Mouse (Mus musculus): Measurements from ENCODE around the gene Sepsecs.
"Not testable (repeated sequence)": the region's sequence is repeated elsewhere in the genome, so short reads cannot be mapped to it uniquely, and the experiment has no call there.

The Sepsecs gene

DNA sequence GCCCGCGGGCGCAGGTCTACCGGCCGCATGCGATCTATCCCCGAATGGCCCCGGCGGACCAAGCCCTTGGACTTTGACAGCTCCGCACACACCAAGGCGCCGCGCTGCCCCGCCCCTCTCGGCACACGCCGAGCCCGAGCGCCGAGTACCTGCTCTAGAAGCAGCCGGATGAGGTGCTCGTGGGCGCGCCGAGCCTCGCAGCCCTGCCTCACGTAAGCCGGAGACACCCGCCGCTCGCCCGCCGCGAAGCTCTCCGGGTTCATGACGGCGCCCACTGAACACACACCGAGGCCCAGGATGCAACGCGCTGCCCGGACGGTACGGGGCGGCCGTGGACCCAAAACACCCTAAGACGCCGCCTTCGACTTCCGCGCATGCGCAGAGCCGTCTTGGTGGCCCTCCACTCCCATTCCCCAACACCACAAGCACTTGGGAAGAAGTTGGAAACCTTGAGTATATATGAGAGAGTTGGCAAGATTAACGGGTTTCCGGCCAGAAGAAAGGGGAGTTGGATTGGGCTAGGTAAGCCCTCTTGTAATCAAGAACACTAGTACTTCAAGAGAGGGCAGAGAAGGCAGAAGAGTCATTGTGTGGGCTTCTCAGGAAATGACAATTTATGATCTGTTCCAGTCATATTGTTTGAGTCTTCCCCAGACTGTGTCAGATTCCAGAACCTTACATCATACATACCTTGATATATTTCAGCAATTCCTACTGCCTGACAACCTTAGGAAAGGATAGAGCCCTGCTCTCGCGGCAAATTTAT lies at the start of gene Sepsecs:
Gene Sepsecs (minus strand): TSS at position 283 of the 766 bp plus-strand sequence.
- CTCF ChIA-PET, result interaction anchor here (0.5 kb wide), 1 partner anchor 45 kb away, joined by 5 read pairs; no protein-coding TSS in a partner anchor

DNA sequence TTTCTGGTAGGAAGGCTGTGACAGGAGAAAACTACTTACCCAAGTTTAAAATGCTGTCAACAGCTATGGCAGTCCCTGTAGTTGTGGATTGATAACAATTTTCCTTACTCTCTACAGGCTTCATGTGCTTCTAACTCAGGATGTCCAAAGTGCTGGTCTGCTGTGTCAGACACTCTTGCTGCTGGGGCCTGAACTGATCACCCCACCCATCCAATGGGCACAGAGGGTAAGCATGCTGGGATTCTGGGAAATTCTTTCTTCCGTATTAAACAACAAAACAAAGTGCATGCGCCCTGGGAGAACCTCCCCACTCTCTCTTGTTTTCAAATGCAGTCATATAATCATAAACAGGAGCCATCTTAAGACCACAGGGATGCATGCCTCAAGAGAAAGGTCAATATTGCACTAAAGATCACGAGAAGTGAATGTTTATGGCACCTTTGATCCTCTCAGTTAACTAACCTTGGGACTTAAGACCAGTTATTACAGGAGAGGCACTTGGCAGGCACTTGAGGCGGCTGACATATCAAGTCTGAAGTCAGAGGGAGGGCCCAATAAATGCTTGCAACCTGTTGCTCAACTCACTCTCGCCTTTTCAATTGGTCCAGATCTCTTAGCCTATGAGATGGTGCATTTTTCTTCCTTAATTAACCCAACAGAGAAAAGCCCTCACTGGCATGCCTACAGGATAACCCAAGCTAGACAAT lies 47.4 kb upstream of the Sepsecs start:
- CTCF ChIA-PET, result no interaction called here

DNA sequence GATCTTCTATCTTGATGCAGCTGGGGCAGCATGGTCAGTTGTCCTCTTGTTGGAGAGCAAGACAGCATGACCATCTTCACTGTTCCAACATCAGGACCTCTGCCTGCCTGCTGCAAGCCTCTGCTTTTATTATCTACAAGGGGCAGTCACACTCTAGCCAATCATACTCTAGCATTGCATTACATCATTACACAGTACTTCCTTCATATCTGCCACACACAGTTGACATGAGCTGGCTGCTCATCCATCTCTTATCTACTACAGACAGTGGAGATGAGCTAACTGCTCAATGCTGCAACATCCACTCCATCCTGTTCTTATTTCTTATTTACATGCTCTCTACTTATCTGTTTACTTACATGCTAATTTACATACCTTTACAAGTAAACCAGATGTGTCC lies 43.2 kb upstream of the Sepsecs start:
- CTCF ChIA-PET, result no interaction called here

DNA sequence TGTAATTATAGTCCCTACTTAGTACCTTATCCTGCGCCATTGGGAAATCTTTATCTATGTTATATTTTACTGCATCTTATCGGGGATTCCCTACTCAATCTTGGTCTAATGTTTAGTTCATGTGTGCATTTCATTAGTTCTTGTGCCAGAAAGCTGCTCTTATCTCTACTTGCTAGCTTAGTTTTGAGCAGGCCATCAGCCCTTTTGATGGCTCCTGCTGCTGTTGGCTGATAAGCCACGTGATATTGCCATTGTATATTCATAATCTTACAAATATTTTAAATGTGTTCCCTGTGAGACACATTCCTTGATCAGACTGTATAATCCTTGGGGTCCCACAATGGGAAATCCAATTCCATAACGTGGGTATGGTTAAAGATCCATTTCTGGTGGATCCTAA lies 35.1 kb upstream of the Sepsecs start:
- CTCF ChIA-PET, result no interaction called here

DNA sequence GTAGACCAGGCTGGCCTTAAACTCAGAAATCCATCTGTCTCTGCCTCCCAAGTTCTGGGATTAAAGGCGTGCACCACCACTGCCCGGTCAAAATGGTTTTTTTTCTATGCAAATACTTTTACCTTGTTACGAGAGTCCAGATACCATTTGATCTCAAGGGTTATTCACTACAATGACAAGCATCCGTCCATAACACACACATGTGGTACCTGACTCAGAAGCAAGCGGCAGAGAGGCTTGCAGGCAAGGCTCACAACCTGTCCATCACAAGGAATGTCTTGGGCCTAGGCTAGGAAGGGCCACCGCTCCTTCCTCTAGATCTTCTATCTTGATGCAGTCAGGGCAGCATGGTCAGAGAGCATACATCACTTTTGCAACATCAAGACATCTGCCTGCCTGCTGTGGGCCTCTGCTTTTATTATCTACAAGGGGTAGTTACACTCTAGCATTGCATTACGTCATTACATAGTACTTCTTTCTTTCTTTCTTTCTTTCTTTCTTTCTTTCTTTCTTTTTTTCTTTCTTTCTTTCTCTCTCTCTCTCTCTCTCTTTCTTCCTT lies 28.5 kb upstream of the Sepsecs start:
- CTCF ChIA-PET, result not testable (repeated sequence)

DNA sequence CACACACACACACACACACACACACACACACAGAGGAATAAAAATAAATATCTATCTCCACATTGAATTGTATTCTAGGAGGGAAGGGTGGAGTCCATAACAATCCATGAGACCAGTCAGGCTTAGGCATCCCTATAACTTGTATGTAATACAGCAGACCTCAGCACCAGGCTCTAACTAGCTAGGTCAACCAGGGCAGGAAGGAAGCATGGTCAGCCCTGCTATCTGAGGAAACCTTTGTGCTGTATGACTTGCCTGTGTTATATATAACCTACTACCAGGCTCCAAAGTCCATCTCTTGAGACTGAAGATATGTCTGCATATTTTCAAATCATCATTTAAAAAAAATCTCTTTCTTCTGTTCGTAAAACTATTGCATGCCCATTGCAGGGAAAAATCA lies 27.8 kb upstream of the Sepsecs start:
- CTCF ChIA-PET, result no interaction called here

DNA sequence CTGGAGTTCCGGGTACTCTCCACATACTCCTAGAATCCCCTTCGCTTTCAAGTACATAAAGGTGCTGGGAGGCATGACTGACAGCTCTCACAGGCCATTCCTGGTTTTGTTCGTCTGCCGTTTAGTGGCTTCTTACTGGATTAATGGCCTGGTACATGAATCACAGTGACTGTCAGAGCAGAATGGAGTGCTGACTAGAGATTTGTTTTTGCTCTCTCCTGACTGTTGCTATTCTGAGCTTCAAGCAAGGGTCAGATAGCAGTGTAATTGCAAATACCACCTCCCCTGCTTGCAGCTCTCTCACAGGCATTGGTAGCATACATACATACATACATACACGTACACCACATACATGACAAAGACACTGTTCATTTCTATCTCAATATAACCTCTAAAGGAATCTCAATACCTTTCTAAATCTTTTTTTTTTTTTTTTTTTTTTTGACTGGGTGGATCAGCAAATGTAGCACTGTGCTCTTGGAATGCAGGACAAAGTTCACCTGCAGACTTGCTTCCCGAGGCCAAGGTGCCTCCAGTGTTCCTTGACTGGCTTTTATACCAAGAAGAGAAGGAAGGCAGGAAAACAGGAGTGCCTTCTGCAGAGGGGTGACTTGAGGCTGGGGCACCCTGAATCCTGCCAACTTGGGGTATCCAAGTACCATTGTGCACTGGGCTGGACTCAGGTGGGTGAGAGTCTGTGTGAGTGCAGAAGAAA lies 18.4 kb upstream of the Sepsecs start:
- CTCF ChIA-PET, result no interaction called here

DNA sequence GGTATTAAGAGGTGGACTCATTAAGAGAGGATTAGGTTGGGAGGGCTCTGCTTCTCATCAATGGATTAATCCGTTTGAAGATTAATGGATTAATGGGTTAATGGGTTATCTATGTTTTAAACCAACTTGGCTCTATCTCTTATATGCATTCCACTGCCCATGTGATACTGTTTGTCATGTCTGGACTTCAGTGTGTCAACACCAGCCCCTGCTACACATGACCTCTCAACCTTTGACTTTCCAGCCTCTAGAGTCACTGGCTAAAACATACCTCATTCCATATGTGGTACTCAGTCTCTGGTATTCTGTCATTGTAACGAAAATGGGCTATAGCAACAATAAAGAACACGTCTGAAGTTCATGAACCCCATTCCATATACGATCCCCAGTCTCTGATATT lies 11.6 kb upstream of the Sepsecs start:
- CTCF ChIA-PET, result no interaction called here

DNA sequence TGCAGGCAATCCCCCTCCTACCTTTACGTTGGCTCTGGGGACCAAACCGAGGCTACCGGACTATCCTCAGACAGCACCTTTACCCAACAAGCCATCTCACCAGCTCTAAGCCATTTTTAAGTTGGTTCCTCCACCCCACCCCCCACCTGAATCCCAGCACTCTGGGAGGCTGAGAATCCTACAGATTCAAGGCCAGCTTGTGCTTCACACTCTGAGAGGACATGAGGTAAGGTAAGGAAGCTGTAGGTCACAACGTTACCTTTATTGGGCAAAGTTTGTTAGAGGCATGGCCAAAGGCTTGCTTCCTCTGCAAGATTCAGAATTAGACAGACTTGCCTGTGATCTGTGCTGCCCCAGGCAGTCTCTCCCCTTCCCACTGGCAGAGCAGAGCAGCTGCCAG lies 10.7 kb upstream of the Sepsecs start:
- CTCF ChIA-PET, result no interaction called here

DNA sequence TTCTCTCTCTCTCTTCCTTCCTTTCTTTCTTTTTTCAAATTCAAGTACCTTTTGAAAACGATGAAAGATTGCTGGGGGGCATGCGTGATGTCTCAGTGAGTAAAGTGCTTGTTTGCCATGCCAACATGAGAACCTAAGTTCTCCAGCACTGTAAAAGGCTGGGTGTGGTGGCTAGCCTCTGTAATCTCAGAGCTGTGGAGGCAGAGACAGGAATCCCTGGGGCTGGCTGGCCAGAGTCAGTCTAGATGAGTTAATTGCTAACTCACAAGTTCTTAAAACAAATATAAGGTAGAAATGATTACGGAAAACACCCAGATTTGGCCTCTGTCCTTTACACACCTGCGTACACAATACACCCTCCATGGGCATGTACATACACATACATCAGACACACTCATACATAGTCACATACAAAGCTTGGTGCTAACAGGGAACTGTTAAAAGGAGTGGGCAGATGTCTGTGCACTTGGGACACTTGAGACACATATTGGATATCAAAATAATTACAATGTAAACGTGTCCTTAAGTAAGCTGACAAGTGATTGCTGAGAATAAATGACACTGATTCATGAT lies 9.1 kb upstream of the Sepsecs start:
- CTCF ChIA-PET, result interaction anchor here (0.7 kb wide), 1 partner anchor 132 kb away, joined by 7 read pairs; no protein-coding TSS in a partner anchor

DNA sequence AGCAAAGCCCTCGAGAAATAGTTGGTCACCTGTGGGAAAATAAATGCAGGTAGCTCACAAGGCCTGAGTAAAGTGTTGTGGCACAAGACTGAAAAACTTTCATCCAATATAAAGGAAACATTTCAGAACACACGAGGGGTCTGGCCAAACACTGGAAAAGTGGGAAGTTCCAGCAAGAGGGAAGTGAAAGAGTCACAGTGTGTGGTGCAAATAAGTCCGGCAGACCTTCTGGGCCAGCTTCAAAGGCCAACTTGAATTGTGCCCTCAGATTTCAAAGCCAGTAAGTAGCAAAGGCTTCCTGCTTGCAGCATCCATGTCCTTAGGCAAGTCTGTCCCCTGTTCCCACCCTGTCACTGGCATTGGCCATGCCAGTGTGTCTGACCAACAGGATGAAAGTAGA lies 7.6 kb upstream of the Sepsecs start:
- CTCF ChIA-PET, result no interaction called here

DNA sequence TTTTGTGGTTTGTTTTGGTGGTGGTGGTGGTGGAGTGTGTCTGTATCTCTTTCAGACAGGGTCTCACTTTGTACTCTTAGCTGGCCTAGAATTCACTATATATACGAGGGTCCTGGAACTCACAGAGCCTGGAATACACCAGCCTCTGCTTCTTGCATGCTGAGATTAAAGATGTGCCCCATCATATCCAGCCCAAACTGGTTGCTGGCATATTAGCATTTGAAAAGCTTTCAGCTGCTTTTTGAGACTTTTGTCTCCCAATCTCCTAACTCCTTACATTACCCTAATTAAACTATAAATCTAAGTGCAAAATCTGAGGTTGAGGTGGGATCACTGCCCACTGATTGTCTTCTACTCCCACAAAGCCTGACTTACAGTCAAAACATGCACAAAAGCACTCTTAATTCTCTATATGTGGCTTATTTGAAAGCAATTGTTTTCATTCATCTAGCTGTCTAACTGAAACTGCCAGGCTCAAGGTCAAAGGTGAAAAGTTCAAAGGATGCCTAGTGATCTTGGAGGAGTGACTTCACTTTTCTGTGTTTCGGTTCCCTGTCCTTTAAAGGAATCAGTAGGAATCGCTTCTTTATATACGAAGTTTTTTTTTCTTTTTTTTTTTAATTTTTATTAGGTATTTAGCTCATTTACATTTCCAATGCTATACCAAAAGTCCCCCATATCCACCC lies 5.0 kb upstream of the Sepsecs start:
- CTCF ChIA-PET, result no interaction called here

DNA sequence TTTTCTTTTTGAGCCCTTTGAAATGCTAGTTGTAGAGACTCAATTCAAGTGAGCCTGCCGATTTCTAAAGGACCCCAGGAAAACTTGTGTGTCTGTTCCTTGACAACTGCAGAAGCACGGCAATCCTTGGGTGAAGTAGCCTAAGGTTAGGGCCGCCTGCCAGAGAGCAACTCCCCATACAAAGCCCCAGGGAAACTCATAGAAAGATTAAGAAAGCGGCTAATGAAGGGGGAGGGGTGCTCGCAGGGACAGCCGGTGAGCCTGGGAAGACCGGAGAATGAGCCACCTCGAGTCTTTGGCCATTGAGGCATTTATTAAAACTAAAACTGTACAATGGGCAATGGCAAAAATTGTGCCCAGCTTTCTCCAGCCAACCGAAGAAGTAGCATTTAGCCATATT lies 3.8 kb upstream of the Sepsecs start:
- CTCF ChIA-PET, result no interaction called here

DNA sequence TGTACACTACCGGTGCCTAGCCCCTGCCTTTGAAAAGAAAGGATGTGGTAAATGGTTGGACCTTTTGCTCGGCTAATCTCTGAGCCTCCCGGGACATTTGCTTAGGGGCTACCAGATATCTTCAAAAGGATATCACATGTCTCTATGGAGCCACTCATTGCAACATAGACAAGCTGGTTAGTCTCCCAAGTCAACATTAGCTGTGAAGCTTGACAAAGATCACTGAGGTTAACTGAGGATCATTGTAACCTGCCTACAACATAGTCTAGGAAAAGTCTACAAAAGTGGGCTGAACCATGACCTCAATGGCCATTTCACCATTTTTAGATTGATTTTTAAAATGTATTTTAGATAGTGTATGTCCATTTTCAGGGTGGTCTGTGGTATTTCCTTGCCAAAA lies 1.2 kb upstream of the Sepsecs start:
- CTCF ChIA-PET, result no interaction called here

DNA sequence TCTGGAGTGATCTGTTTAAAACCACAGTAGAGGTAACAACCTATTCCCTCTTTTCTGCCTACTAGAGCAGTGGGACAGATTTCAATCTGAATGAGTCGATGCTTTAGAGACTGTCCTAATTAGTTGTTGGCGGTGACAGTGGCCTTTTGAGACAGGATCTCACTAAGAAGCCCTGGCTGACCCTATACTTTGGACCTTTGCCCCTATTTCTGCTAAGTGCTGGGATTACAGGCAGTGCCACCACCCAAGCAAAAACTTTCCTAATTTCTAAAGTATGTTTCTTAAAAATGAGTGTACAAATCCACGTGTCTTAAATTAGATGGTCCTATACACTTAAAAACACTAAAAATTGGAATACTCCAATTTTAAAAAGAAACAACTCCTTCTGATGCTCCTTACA lies 2.7 kb downstream of the Sepsecs start:
- CTCF ChIA-PET, result no interaction called here

DNA sequence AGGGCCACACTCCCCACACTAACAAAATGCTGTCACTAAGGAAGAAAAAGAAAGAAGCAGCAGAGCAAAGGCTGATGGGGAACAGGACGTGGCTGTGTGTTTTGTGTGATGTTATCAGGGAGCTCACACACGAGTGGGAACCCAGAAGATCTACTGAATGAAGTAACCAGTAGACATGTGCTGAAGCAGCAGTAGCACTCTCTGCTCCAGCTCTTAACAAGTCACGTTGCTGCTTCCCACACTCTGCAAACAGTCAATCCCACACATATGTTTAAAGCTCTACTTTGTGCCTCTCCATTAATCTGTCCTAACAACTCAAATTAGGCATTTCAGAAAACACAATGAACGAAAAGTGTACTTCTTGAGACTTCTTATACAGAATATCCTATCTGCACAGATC lies 11.6 kb downstream of the Sepsecs start:
- CTCF ChIA-PET, result no interaction called here

DNA sequence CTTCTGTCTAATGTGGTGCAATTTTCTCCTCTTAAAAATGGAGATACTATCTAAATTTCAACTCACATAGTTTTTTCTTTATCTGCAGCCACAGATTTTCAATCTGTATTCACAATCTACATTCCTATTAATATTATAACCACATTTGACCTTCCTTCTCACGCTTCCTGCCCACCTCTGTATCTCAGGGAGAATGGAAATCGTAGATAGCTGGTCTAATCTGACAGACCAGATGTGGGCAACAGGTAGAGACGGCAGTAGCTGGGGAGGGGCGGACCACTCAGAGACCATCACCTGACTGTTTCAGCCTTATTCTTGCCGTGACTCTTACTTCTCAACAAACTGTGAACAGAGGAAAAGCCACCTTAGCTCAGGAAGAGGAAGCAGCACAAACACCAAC lies 12.2 kb downstream of the Sepsecs start:
- CTCF ChIA-PET, result no interaction called here

DNA sequence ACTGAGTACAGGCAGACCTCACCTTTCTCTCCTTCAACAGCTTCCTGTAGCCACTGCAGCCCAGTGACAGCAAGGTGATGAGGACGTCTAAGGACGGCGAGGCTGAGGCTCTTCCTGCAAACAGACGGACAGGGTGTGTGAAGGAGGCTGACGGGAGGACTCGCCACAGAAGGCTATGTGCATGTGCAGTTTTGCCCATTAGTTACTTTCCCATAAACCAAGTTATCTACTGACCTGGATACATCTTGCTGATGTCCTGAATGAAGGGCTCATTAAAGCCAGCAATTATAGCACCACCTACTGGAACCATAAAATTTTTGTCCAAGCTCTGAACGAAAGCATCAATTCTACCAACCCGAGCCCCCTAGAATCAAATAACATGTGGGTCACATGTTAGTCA lies 13.5 kb downstream of the Sepsecs start:
- CTCF ChIA-PET, result no interaction called here

DNA sequence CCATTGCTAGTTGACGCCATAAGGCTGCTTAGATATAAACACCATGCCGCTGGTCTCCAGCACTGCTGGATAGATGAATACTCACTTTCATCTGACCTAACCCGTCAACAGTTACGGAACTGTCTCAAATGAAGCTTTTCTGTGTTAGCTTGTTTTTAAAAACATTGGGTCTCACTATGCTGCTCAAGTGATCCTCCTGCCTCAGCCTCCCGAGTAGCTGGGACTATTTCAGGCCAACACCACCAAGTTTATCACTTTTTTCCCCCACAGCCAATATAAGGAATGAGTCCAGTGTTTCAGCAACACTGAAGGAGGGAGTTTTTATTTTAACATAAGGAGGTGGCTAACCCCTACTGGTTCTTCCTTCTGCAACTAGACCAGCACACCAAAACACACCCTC lies 14.5 kb downstream of the Sepsecs start:
- CTCF ChIA-PET, result no interaction called here

DNA sequence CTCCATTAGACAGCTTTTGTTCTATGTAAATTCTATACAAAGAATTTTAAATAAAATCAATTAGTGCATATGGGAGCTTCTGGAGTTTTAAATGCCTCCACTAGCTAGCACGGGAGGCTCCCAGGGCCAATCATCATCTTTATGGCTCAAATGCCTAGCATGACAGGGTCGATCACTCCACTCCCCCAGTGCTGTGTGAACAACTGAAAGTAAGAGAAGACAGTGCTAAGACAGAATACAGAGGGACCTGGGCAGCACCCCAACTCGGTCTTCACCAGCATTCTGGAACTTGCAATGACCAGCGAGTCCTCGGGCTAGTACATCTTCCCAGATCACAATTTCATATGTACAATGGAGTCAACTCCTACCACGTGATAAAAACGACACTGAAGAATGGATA lies 16.9 kb downstream of the Sepsecs start:
- CTCF ChIA-PET, result no interaction called here

DNA sequence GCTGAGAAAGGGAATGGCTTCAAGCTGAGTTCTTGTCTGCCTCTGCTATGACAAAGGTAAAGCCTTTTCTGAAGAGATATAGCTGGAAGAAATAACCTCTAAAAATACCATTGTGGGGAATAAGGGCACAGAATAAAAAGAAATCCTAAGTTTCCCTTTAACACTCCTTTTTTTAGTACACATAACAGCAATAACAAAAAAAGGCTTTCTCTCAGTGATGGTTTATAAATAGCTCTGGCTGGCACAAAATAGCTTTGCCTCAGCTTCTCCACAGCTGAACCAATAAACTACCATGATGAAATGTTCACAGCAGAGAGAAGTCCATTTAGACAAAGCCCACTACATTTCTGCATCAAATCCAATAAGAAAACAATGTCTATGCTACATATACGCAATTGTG lies 17.4 kb downstream of the Sepsecs start:
- CTCF ChIA-PET, result no interaction called here
